Mouse (Mus musculus) embryonic fibroblast, embryonic 13.5 days (primary cell): ENCODE results near the gene Gm49673. TPM values are rescaled to one million over a fixed set of nuclear protein-coding genes. Genes with fewer than 3 reads are reported as not detected.
A peak's percentile ranks its signal among the peaks of the same experiment; 100 is the strongest.
"Not testable (repeated sequence)": the region's sequence is repeated elsewhere in the genome, so short reads cannot be mapped to it uniquely, and the experiment has no call there.

Experiments
- H3K27ac ChIP-seq: 2 replicates; pipeline ENCODE4 v1.5.1; 2012; ENCODE audit warnings: low read length, control low read depth, inconsistent platforms; ENCODE audit not compliant: insufficient read depth
- H3K4me1 ChIP-seq: 2 replicates; pipeline ENCODE4 v1.6.1; 2011; ENCODE audit warnings: low read length; ENCODE audit not compliant: control insufficient read depth, insufficient read depth
- H3K4me3 ChIP-seq: 2 replicates; pipeline ENCODE4 v1.5.1; 2011; ENCODE audit warnings: mild to moderate bottlenecking, control low read depth, low read length; ENCODE audit not compliant: insufficient read depth
- CTCF ChIP-seq: IDR thresholded peaks from 2 replicates; pipeline ENCODE4 v1.5.1; 2011; ENCODE audit warnings: mild to moderate bottlenecking, control low read depth, low read length, moderate library complexity, borderline replicate concordance; ENCODE audit not compliant: insufficient read depth
- POLR2A ChIP-seq: IDR thresholded peaks from 2 replicates; pipeline ENCODE4 v1.6.1; 2011; ENCODE audit warnings: low read depth, mild to moderate bottlenecking, control low read depth, low read length, moderate library complexity
- polyA plus RNA-seq: library from polyadenylated mRNA; stranded (reverse); fragments of >200 nt; gene quantifications from 2 replicates; pipeline ENCODE4 v1.2.4, GENCODE M21; 2011; ENCODE audit warnings: low read depth; ENCODE audit not compliant: missing spikeins, insufficient read length

The Gm49673 gene
- 0.19 TPM in 1 of 2 replicates, not detected in the other for polyA plus RNA-seq

- not testable (repeated sequence) for H3K27ac ChIP-seq, H3K4me1 ChIP-seq
- peak within 1 kb of the TSS; percentile 67 for H3K4me3 ChIP-seq
Measured at GRCm38 (mm10) chr17:8147439-8148316, at the start of gene Gm49673, which contains the start of gene Rnaset2a. TSS of gene Gm49673 (minus strand) at chr17:8147788. TSS of gene Rnaset2a (minus strand) at chr17:8148097.

- H3K4me1 ChIP-seq: 0 out of 2 replicates have a peak, but pooled peaks cover 2% of the 10 kb centered on the region
- H3K4me3 ChIP-seq: no peak overlapping the region
- TF ChIP-seq POLR2A: no peak
- no peak for TF ChIP-seq CTCF
- H3K27ac ChIP-seq: no peak overlapping the region
Measured at GRCm38 (mm10) chr17:8195685-8196376, 48.2 kb upstream of the Gm49673 start.

- Histone ChIP-seq H3K4me1 (0 out of 2 replicates have a peak, but pooled peaks cover 2% of the 10 kb centered on the region), H3K27ac (no peak overlapping the region), H3K4me3 (no peak overlapping the region)
- no peak for TF ChIP-seq POLR2A
- no peak for TF ChIP-seq CTCF
Measured at GRCm38 (mm10) chr17:8193678-8194077, 46.1 kb upstream of the Gm49673 start.

- no peak overlapping the region for H3K4me3 ChIP-seq
- H3K27ac ChIP-seq: no peak overlapping the region
- TF ChIP-seq POLR2A (no peak), CTCF (no peak)
- H3K4me1 ChIP-seq: no peaks in the 10 kb centered on the region
Measured at GRCm38 (mm10) chr17:8184217-8184616, 36.6 kb upstream of the Gm49673 start.

- Histone ChIP-seq H3K4me1 (no peaks in the 10 kb centered on the region), H3K4me3 (no peak overlapping the region), H3K27ac (no peak overlapping the region)
- TF ChIP-seq POLR2A: no peak
- TF ChIP-seq CTCF: no peak
Measured at GRCm38 (mm10) chr17:8183815-8184214, 36.2 kb upstream of the Gm49673 start.

GRCm38 (mm10) chr17:8177090-8177489 lies 29.5 kb upstream of the Gm49673 start:
- H3K4me3 ChIP-seq: no peak overlapping the region
- TF ChIP-seq CTCF (no peak), POLR2A (no peak)

GRCm38 (mm10) chr17:8171081-8171480 lies 23.5 kb upstream of the Gm49673 start:
- H3K4me3 ChIP-seq: no peak overlapping the region
- TF ChIP-seq CTCF (no peak), POLR2A (no peak)
- H3K27ac ChIP-seq: no peak overlapping the region
- no peaks in the 10 kb centered on the region for H3K4me1 ChIP-seq

More at GRCm38 (mm10) chr17:8177090-8177489, 29.5 kb upstream of the Gm49673 start:
- no peaks in the 10 kb centered on the region for H3K4me1 ChIP-seq
- H3K27ac ChIP-seq: no peak overlapping the region

GRCm38 (mm10) chr17:8170331-8170730 lies 22.7 kb upstream of the Gm49673 start:
- Histone ChIP-seq H3K4me3 (no peak overlapping the region), H3K4me1 (no peaks in the 10 kb centered on the region), H3K27ac (no peak overlapping the region)
- TF ChIP-seq CTCF: no peak
- no peak for TF ChIP-seq POLR2A

- not testable (repeated sequence) for H3K27ac ChIP-seq, H3K4me1 ChIP-seq, H3K4me3 ChIP-seq
Measured at GRCm38 (mm10) chr17:8167436-8167835, 19.8 kb upstream of the Gm49673 start.

GRCm38 (mm10) chr17:8166454-8166853 lies 18.9 kb upstream of the Gm49673 start:
- H3K4me3 ChIP-seq: peak overlapping the region; percentile 39; the same call in 1 of the 2 replicates
- not testable (repeated sequence) for H3K4me1 ChIP-seq, H3K27ac ChIP-seq

GRCm38 (mm10) chr17:8165977-8166376 lies 18.4 kb upstream of the Gm49673 start:
- not testable (repeated sequence) for H3K27ac ChIP-seq, H3K4me1 ChIP-seq
- peak overlapping the region; percentile 39 for H3K4me3 ChIP-seq

- not testable (repeated sequence) for H3K4me1 ChIP-seq, H3K27ac ChIP-seq
Measured at GRCm38 (mm10) chr17:8165608-8165945, 18.0 kb upstream of the Gm49673 start.

GRCm38 (mm10) chr17:8164701-8165607 lies 17.4 kb upstream of the Gm49673 start, which contains the start of gene Fgfr1op:
TSS of gene Fgfr1op (plus strand) at chr17:8165501.
- H3K27ac ChIP-seq, H3K4me1 ChIP-seq: not testable (repeated sequence)
- H3K4me3 ChIP-seq: peak within 1 kb of the TSS; percentile 41

More at GRCm38 (mm10) chr17:8165608-8165945, 18.0 kb upstream of the Gm49673 start:
- H3K4me3 ChIP-seq: peak overlapping the region; percentile 39
